Mouse (Mus musculus): ENCODE data around the gene Prune2.

- TF ChIP-seq POLR2A (IDR thresholded peaks at IDR 0.05; ENCODE audit: low read depth, low read length) (no peak), CTCF (IDR thresholded peaks at IDR 0.05; ENCODE audit: extremely low read depth, insufficient read depth, insufficient read length, insufficient replicate concordance) (no peak)
Observed at GRCm38 (mm10) chr19:17140016-17140914, 184.3 kb downstream of the Prune2 start.

Data from spleen, adult 2 months (tissue).